Mouse (Mus musculus) C2C12 (cell line): Measurements from ENCODE around the gene 1700034J05Rik. TPM values are rescaled to one million over a fixed set of nuclear protein-coding genes. Genes with fewer than 3 reads are reported as not detected.

Experiments
- H3K27me3 ChIP-seq: one replicate; pipeline ENCODE4 v1.6.1; 2011; ENCODE audit not compliant: control insufficient read depth, insufficient read depth, insufficient read length
- H3K36me3 ChIP-seq: one replicate; pipeline ENCODE4 v1.6.1; 2011; ENCODE audit not compliant: control insufficient read depth, insufficient read depth
- H3K4me3 ChIP-seq: one replicate; pipeline ENCODE4 v1.5.1; 2011; ENCODE audit warnings: mild to moderate bottlenecking, control low read depth; ENCODE audit not compliant: poor library complexity, insufficient read depth, severe bottlenecking
- H3K79me2 ChIP-seq: one replicate; pipeline ENCODE4 v1.6.1; 2011; ENCODE audit not compliant: control insufficient read depth, insufficient read depth
- H3K79me3 ChIP-seq: one replicate; pipeline ENCODE4 v1.6.1; 2011; ENCODE audit warnings: low read depth, control low read depth
- H3ac ChIP-seq: one replicate; pipeline ENCODE3; 2011; ENCODE audit warnings: low read depth; ENCODE audit not compliant: control insufficient read depth, insufficient read length
- CEBPB ChIP-seq: IDR thresholded peaks from one replicate; pipeline ENCODE4 v1.6.1; 2011; ENCODE audit warnings: low read depth, mild to moderate bottlenecking, control low read depth, moderate library complexity
- CTCF ChIP-seq: IDR thresholded peaks from one replicate; pipeline ENCODE4 v1.5.1; 2011; ENCODE audit not compliant: control insufficient read depth, insufficient read depth, insufficient read length
- FOSL1 ChIP-seq: IDR thresholded peaks from one replicate; pipeline ENCODE4 v1.8.0; 2011; ENCODE audit warnings: mild to moderate bottlenecking, low read length; ENCODE audit not compliant: poor library complexity, insufficient read depth, severe bottlenecking
- MAX ChIP-seq: IDR thresholded peaks from one replicate; pipeline ENCODE4 v1.6.1; 2011; ENCODE audit warnings: mild to moderate bottlenecking, control low read depth
- MYOD1 ChIP-seq: IDR thresholded peaks from one replicate; pipeline ENCODE4 v1.6.1; 2011; ENCODE audit warnings: low read depth; ENCODE audit not compliant: control insufficient read depth, insufficient read length
- MYOG ChIP-seq: IDR thresholded peaks from one replicate; pipeline ENCODE4 v1.6.1; 2011; ENCODE audit not compliant: control insufficient read depth, insufficient read length; ENCODE audit errors: extremely low read depth
- USF1 ChIP-seq: IDR thresholded peaks from one replicate; pipeline ENCODE4 v1.6.1; 2011; ENCODE audit warnings: low read depth, mild to moderate bottlenecking, control low read depth, moderate library complexity
- polyA plus RNA-seq: library from polyadenylated mRNA; unstranded; fragments of >200 nt; fragmentation: generic; extraction: Trizol; gene quantifications from one replicate; pipeline ENCODE4 v1.2.1, GENCODE M21; 2012; ENCODE audit warnings: missing spikeins

Gene 1700034J05Rik
- polyA plus RNA-seq, 1 experiment, result 0.07 TPM

GRCm38 (mm10) chr6:146912835-146913488 is 41.3 kb downstream of the 1700034J05Rik start:
- no peaks in the 10 kb centered on the region for H3K27me3 ChIP-seq
- H3K36me3 ChIP-seq, result peaks cover 5% of the 10 kb centered on the region
- no peak overlapping the region for H3ac ChIP-seq
- H3K4me3 ChIP-seq, result no peak overlapping the region
- TF ChIP-seq CEBPB (no peak), MYOD1 (no peak), MYOG (no peak), USF1 (no peak), FOSL1 (no peak), CTCF (no peak), MAX (no peak)
- peaks cover 76% of the 10 kb centered on the region for H3K79me3 ChIP-seq
- peaks cover 90% of the 10 kb centered on the region for H3K79me2 ChIP-seq

- Histone ChIP-seq H3K36me3 (no peaks in the 10 kb centered on the region), H3ac (no peak overlapping the region), H3K79me2 (peaks cover 90% of the 10 kb centered on the region), H3K27me3 (no peaks in the 10 kb centered on the region), H3K4me3 (no peak overlapping the region), H3K79me3 (peaks cover 74% of the 10 kb centered on the region)
- no peak for TF ChIP-seq MYOD1
- TF ChIP-seq MAX, result no peak
- no peak for TF ChIP-seq USF1
- TF ChIP-seq CEBPB, result no peak
- no peak for TF ChIP-seq MYOG
Measured at GRCm38 (mm10) chr6:146910801-146911200, 43.4 kb downstream of the 1700034J05Rik start.

DNA sequence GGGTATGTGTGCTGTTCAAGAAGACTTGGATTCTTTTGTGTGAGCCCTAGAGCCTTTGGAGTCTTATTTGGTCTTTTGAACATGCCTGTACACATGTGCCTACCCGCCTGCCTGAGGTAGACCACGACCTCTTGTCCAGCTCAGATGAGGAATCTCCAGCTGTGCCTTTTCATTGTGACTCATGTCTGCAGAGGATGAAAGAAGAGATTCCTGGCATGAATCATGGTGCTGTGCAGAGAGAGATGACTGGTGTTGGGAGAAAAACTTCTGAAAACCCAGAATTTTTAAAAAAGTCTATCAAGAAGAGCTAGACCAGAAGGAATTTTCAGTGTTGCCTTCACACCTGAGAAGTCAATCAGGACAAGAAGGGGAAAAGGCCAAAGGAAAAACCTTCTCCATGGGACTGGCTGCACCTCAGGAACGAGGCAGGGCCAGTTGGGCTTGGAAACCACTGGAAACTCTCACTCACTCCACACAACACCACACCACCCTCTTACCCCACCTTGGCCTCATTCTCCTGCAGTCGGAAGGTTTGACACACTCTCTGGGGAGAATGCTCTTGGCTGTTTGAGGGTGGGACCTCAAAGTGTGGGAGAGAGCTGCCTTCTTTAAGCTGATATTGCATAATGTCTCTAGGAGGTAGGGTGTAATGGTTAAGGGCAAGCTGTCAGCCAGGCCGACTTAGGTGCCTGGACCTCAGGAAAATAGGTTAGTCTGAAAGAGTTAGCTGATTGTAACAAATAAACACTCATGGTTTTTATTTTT is 44.3 kb downstream of the 1700034J05Rik start:
- no peak overlapping the region for H3ac ChIP-seq
- no peaks in the 10 kb centered on the region for H3K36me3 ChIP-seq
- TF ChIP-seq FOSL1 (peak; percentile 92), MAX (peak; percentile 85), MYOD1 (peak; percentile 88), CTCF (no peak), CEBPB (peak; percentile 87)
- peaks cover 73% of the 10 kb centered on the region for H3K79me3 ChIP-seq
- H3K27me3 ChIP-seq, result no peaks in the 10 kb centered on the region
- H3K79me2 ChIP-seq, result peaks cover 90% of the 10 kb centered on the region
- H3K4me3 ChIP-seq, result no peak overlapping the region

GRCm38 (mm10) chr6:146908801-146909200 is 45.4 kb downstream of the 1700034J05Rik start:
- Histone ChIP-seq H3K4me3 (no peak overlapping the region), H3K79me2 (peaks cover 90% of the 10 kb centered on the region), H3K79me3 (peaks cover 75% of the 10 kb centered on the region), H3ac (no peak overlapping the region), H3K27me3 (no peaks in the 10 kb centered on the region), H3K36me3 (no peaks in the 10 kb centered on the region)
- TF ChIP-seq FOSL1 (no peak), CTCF (no peak), MYOG (no peak), MAX (no peak), MYOD1 (no peak), CEBPB (no peak), USF1 (no peak)

DNA sequence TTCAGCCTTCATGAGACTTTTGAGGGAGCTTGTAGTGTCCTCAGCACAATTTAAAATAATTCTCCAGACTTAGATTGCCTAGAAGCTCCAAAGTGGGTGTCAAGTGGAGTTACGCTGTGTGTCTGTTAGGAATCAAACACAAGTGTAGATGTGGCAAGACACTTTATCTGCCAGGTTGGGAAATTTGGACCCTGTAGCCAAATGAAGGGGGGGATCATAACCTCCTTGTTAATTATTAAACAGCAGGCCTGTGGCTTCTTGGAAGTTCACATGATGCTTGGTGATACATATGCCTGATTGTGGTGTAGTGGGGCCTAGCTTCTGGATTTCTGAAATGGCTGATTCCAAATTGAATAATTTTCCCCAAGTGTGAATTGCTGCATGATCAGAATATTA is 46.4 kb downstream of the 1700034J05Rik start:
- no peak overlapping the region for H3ac ChIP-seq
- no peak overlapping the region for H3K4me3 ChIP-seq
- H3K27me3 ChIP-seq, result no peaks in the 10 kb centered on the region
- H3K79me2 ChIP-seq, result peaks cover 90% of the 10 kb centered on the region
- no peaks in the 10 kb centered on the region for H3K36me3 ChIP-seq
- peaks cover 75% of the 10 kb centered on the region for H3K79me3 ChIP-seq
- no peak for TF ChIP-seq MYOG
- TF ChIP-seq FOSL1, result no peak
- no peak for TF ChIP-seq MYOD1
- TF ChIP-seq CEBPB, result no peak
- TF ChIP-seq CTCF, result no peak
- no peak for TF ChIP-seq USF1
- no peak for TF ChIP-seq MAX
